Mouse (Mus musculus): ENCODE results near the gene Atp5e. TPM values are rescaled to one million over a fixed set of nuclear protein-coding genes. Genes with fewer than 3 reads are reported as not detected.

Atp5e gene
- total RNA-seq, 2 experiments from 2014 or later, result 256 to 466 TPM

- no peak for ATAC-seq (ENCODE audit: poor library complexity, severe bottlenecking)
These were observed 42.8 kb downstream of the Atp5e start for GRCm38 (mm10) chr2:174421107-174421506.

DNA sequence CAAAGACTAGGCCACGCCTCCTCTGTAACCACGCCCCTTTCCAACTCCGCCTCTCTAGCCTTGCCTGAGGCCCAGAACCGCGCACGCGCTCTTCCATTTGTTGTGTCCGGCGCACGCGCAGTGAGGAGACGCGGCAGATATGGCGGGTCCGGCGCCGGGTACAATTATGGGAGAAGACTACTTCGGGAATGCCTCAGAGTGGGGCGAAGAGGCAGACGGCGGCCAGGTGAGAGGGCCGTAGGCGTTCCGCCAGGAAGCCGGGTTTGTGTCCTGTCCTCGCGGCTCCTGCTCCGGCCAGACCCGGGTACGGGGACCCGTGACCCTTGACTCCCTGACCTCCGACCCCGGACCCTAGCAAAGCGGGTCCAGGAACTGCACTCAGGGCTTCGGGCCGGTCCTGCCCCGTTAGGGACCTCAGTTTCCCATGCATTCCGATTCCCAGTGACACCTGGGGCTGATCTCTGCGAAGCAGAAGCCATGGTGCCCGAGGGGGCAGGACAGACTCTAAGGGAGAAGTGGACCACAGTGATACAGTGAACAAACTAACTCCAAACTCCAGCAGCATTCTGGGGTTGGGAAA, 48.1 kb downstream of the Atp5e start, which contains the start of gene Nelfcd:
TSS of gene Nelfcd (plus strand) at position 74 of the 580 bp plus-strand sequence.
- ATAC-seq (ENCODE audit: poor library complexity, severe bottlenecking), result peak; percentile 93

- ATAC-seq (ENCODE audit: poor library complexity, severe bottlenecking), result no peak
These were observed 48.7 kb downstream of the Atp5e start for GRCm38 (mm10) chr2:174415001-174415730.

- ATAC-seq (ENCODE audit: poor library complexity, severe bottlenecking), result no peak
These were observed 50.8 kb downstream of the Atp5e start for GRCm38 (mm10) chr2:174413127-174413526.

Other genes with a start within 250 kb of the Atp5e start
- 518 and 554 TPM in 2 replicates for gene Gnas, start 179.8 kb downstream of the Atp5e start, total RNA-seq (2015)
- gene Gnas, start 179.8 kb downstream of the Atp5e start, total RNA-seq (2017), result 238 and 262 TPM in 2 replicates
- gene Gm20721, start 117.4 kb downstream of the Atp5e start, total RNA-seq (2015), result 0.21 TPM in 1 of 2 replicates, not detected in the other
- gene Gm20721, start 117.4 kb downstream of the Atp5e start, total RNA-seq (2017), result 1.5 and 3.4 TPM in 2 replicates
- 24.5 and 25.5 TPM in 2 replicates for gene Nelfcd, start 48.3 kb downstream of the Atp5e start, total RNA-seq (2015)
- 26.3 and 39.0 TPM in 2 replicates for gene Nelfcd, start 48.3 kb downstream of the Atp5e start, total RNA-seq (2017)
- 265 and 282 TPM in 2 replicates for gene Ctsz, start 25.1 kb downstream of the Atp5e start, total RNA-seq (2015)
- 388 and 414 TPM in 2 replicates for gene Ctsz, start 25.1 kb downstream of the Atp5e start, total RNA-seq (2017)
- not detected in 2 replicates for gene Tubb1, start 13.4 kb downstream of the Atp5e start, total RNA-seq (2015)
- gene Tubb1, start 13.4 kb downstream of the Atp5e start, total RNA-seq (2017), result 0.26 and 0.53 TPM in 2 replicates
- gene Prelid3b, start 9.0 kb upstream of the Atp5e start, total RNA-seq (2015), result 62.1 and 66.9 TPM in 2 replicates
- 141 and 145 TPM in 2 replicates for gene Prelid3b, start 9.0 kb upstream of the Atp5e start, total RNA-seq (2017)
- 2.5 and 3.1 TPM in 2 replicates for gene Zfp831, start 179.4 kb upstream of the Atp5e start, total RNA-seq (2015)
- 1.6 and 2.8 TPM in 2 replicates for gene Zfp831, start 179.4 kb upstream of the Atp5e start, total RNA-seq (2017)

All from megakaryocyte, adult 5-6 weeks (primary cell).